Mouse (Mus musculus): ENCODE measurements around the gene Gm10198. TPM values are rescaled to one million over a fixed set of nuclear protein-coding genes. Genes with fewer than 3 reads are reported as not detected.

Gm10198 gene
- not detected for total RNA-seq (2021)
- long read RNA-seq, experiment 1: 0 reads
- long read RNA-seq, experiment 2: 0 reads

- DNase-seq (ENCODE audit: low spot score in 2 of 2): no peak
- Histone ChIP-seq H3K27ac (no peak within 1 kb of the TSS), H3K4me3 (no peak within 1 kb of the TSS)
- TF ChIP-seq CTCF (conservative IDR thresholded peaks at IDR 0.05): no peak
Measured at GRCm38 (mm10) chr13:111592485-111592884, at the start of gene Gm10198. TSS of gene Gm10198 (plus strand) at chr13:111592785.

GRCm38 (mm10) chr13:111545286-111545685 lies 47.3 kb upstream of the Gm10198 start:
- no peak overlapping the region for H3K27ac ChIP-seq
- TF ChIP-seq CTCF (conservative IDR thresholded peaks at IDR 0.05): no peak
- DNase-seq (ENCODE audit: low spot score in 2 of 2): no peak

GRCm38 (mm10) chr13:111552769-111553168 lies 39.8 kb upstream of the Gm10198 start:
- H3K27ac ChIP-seq: no peak overlapping the region

More at GRCm38 (mm10) chr13:111545286-111545685, 47.3 kb upstream of the Gm10198 start:
- H3K4me3 ChIP-seq: no peak overlapping the region

GRCm38 (mm10) chr13:111553182-111553581 lies 39.4 kb upstream of the Gm10198 start:
- no peak for DNase-seq (ENCODE audit: low spot score in 2 of 2)
- H3K27ac ChIP-seq: no peak overlapping the region
- TF ChIP-seq CTCF (conservative IDR thresholded peaks at IDR 0.05): no peak
- no peak overlapping the region for H3K4me3 ChIP-seq

More at GRCm38 (mm10) chr13:111552769-111553168, 39.8 kb upstream of the Gm10198 start:
- no peak for DNase-seq (ENCODE audit: low spot score in 2 of 2)
- H3K4me3 ChIP-seq: no peak overlapping the region
- no peak for TF ChIP-seq CTCF (conservative IDR thresholded peaks at IDR 0.05)

GRCm38 (mm10) chr13:111553941-111554340 lies 38.6 kb upstream of the Gm10198 start:
- no peak overlapping the region for H3K27ac ChIP-seq
- H3K4me3 ChIP-seq: no peak overlapping the region
- no peak for DNase-seq (ENCODE audit: low spot score in 2 of 2)
- TF ChIP-seq CTCF (conservative IDR thresholded peaks at IDR 0.05): 0 out of 2 replicates have a peak, but pooled peaks have one; percentile 3

GRCm38 (mm10) chr13:111555333-111555732 lies 37.3 kb upstream of the Gm10198 start:
- no peak for DNase-seq (ENCODE audit: low spot score in 2 of 2)
- H3K4me3 ChIP-seq: no peak overlapping the region
- no peak for TF ChIP-seq CTCF (conservative IDR thresholded peaks at IDR 0.05)
- no peak overlapping the region for H3K27ac ChIP-seq

- H3K4me3 ChIP-seq: no peak overlapping the region
- no peak for DNase-seq (ENCODE audit: low spot score in 2 of 2)
- TF ChIP-seq CTCF (conservative IDR thresholded peaks at IDR 0.05): no peak
- H3K27ac ChIP-seq: no peak overlapping the region
Measured at GRCm38 (mm10) chr13:111556375-111556774, 36.2 kb upstream of the Gm10198 start.

GRCm38 (mm10) chr13:111560152-111560551 lies 32.4 kb upstream of the Gm10198 start:
- no peak for DNase-seq (ENCODE audit: low spot score in 2 of 2)
- no peak overlapping the region for H3K4me3 ChIP-seq
- TF ChIP-seq CTCF (conservative IDR thresholded peaks at IDR 0.05): no peak; the same call in 1 of the 2 replicates

GRCm38 (mm10) chr13:111562595-111562994 lies 30.0 kb upstream of the Gm10198 start:
- Histone ChIP-seq H3K4me3 (no peak overlapping the region), H3K27ac (no peak overlapping the region)
- DNase-seq (ENCODE audit: low spot score in 2 of 2): no peak
- TF ChIP-seq CTCF (conservative IDR thresholded peaks at IDR 0.05): no peak

More at GRCm38 (mm10) chr13:111560152-111560551, 32.4 kb upstream of the Gm10198 start:
- no peak overlapping the region for H3K27ac ChIP-seq

GRCm38 (mm10) chr13:111574196-111574595 lies 18.4 kb upstream of the Gm10198 start:
- no peak overlapping the region for H3K27ac ChIP-seq
- no peak for DNase-seq (ENCODE audit: low spot score in 2 of 2)
- no peak overlapping the region for H3K4me3 ChIP-seq
- peak; percentile 59 for TF ChIP-seq CTCF (conservative IDR thresholded peaks at IDR 0.05)

GRCm38 (mm10) chr13:111577177-111577576 lies 15.4 kb upstream of the Gm10198 start:
- Histone ChIP-seq H3K27ac (no peak overlapping the region), H3K4me3 (no peak overlapping the region)
- TF ChIP-seq CTCF (conservative IDR thresholded peaks at IDR 0.05): no peak
- DNase-seq (ENCODE audit: low spot score in 2 of 2): no peak

- no peak overlapping the region for H3K27ac ChIP-seq
- DNase-seq (ENCODE audit: low spot score in 2 of 2): no peak
- no peak for TF ChIP-seq CTCF (conservative IDR thresholded peaks at IDR 0.05)
- no peak overlapping the region for H3K4me3 ChIP-seq
Measured at GRCm38 (mm10) chr13:111580054-111580453, 12.5 kb upstream of the Gm10198 start.

- Histone ChIP-seq H3K4me3 (no peak overlapping the region), H3K27ac (no peak overlapping the region)
- no peak for TF ChIP-seq CTCF (conservative IDR thresholded peaks at IDR 0.05)
- DNase-seq (ENCODE audit: low spot score in 2 of 2): no peak
Measured at GRCm38 (mm10) chr13:111598111-111598510, 5.5 kb downstream of the Gm10198 start.

GRCm38 (mm10) chr13:111601383-111601782 lies 8.8 kb downstream of the Gm10198 start:
- H3K4me3 ChIP-seq: no peak overlapping the region
- TF ChIP-seq CTCF (conservative IDR thresholded peaks at IDR 0.05): no peak
- no peak overlapping the region for H3K27ac ChIP-seq
- no peak for DNase-seq (ENCODE audit: low spot score in 2 of 2)

All from layer of hippocampus, adult 2 months (tissue).